Mouse (Mus musculus) kidney, adult 2 months (tissue): ENCODE measurements at regions not wholly inside any gene's neighbourhood (a gene's known extent, or its start where the extent isn't known, plus 50 kb on each side); places are given as distances from the start of the nearest gene placed in this dataset.
A peak's percentile ranks its signal among the peaks of the same experiment; 100 is the strongest.

ENCODE experiments used
- DNase-seq: peaks from one replicate; pipeline ENCODE4 v3.0.0; 2021
- H3K27ac ChIP-seq: fragments of 200-500 bp; 2 replicates; pipeline ENCODE4 v1.5.1; 2012; ENCODE audit warnings: low read depth, low read length, control low read depth, inconsistent platforms; ENCODE audit not compliant: insufficient read depth
- H3K27me3 ChIP-seq: fragments of 200-500 bp; replicated peaks from 2 replicates; pipeline ENCODE4 v1.6.1; 2012; ENCODE audit warnings: mild to moderate bottlenecking, moderate library complexity, low read length, inconsistent platforms; ENCODE audit not compliant: control insufficient read depth, insufficient read depth
- H3K36me3 ChIP-seq: fragments of 200-500 bp; 2 replicates; pipeline ENCODE4 v1.6.1; 2012; ENCODE audit warnings: mild to moderate bottlenecking, moderate library complexity, low read length, inconsistent platforms; ENCODE audit not compliant: control insufficient read depth, insufficient read depth
- H3K4me1 ChIP-seq: fragments of 200-500 bp; 2 replicates; pipeline ENCODE4 v1.6.1; 2011; ENCODE audit warnings: low read length; ENCODE audit not compliant: control insufficient read depth, insufficient read depth
- H3K4me3 ChIP-seq: fragments of 200-500 bp; 2 replicates; pipeline ENCODE4 v1.5.1; 2011; ENCODE audit warnings: mild to moderate bottlenecking, low read depth, low read length, control low read depth; ENCODE audit not compliant: insufficient read depth
- CTCF ChIP-seq: fragments of 200-500 bp; conservative IDR thresholded peaks from 2 replicates; pipeline ENCODE4 v1.5.1; 2011; ENCODE audit warnings: low read depth, mild to moderate bottlenecking, control low read depth, low read length, moderate library complexity, mixed read lengths; ENCODE audit not compliant: insufficient read depth, insufficient read length
- POLR2A ChIP-seq: fragments of 200-500 bp; IDR thresholded peaks from one replicate; pipeline ENCODE4 v1.6.1; 2011; ENCODE audit warnings: low read depth, low read length, control low read depth
- WGBS: fragments of 180-500 bp; shearing (Covaris S2); methylation state at CpG from one replicate; pipeline ENCODE4 v1.1.7; 2018; 5-methylcytosine and 5-hydroxymethylcytosine counted together

DNA sequence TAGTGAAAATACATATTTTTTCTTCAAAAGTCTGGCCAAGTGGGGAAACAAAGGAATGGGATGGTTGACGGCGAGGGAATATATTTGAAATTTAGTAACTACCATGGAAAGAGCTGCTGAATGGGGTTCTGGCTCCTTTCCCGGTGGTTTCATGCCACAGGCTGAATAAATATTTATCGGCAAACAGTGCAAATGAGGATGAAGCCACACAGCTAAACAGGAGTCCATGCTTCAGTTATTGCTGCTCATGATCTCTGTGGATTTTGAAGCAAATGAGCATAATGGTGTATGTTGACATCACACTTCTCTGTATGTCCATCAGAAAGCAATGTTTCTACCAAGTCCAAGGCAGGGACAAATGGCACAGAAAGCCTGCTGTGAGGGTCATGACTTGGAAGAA lies 3580.6 kb upstream of the Gm7489 start:
- no peak for TF ChIP-seq POLR2A
- no peak for TF ChIP-seq CTCF
- H3K4me1 ChIP-seq: no peaks in the 10 kb centered on the region
- no peak for DNase-seq
- 84% methylated on average over 4 of the region's 4 CpGs for WGBS
- no peak overlapping the region for H3K27ac ChIP-seq
- H3K36me3 ChIP-seq: no peaks in the 10 kb centered on the region
- no peak overlapping the region for H3K4me3 ChIP-seq
- H3K27me3 ChIP-seq: no peaks in the 10 kb centered on the region

DNA sequence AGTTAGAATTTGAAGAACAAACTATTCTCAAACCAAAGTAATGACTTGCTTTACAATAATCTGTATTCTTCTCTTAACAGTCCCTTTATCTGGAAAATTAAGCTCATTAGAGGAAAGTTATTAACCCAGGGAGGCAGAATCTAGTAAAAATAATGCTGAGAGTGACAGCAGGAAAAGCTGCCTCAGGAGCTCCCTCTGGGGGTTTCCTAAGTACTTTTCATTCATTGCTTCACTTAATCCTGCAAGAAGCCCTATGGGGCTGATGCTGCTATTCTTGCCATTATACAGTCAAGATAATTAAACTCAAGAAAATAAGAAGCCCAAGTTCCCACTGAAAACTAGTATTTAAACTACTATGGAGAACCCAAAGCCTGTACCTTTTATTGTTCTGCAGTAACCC lies 3563.9 kb upstream of the Gm7489 start:
- Histone ChIP-seq H3K4me3 (no peak overlapping the region), H3K4me1 (no peaks in the 10 kb centered on the region), H3K36me3 (no peaks in the 10 kb centered on the region), H3K27me3 (no peaks in the 10 kb centered on the region; the same call in 1 of the 2 replicates), H3K27ac (no peak overlapping the region)
- peak; percentile 2 for DNase-seq
- TF ChIP-seq CTCF (peak; percentile 22; the same call in 1 of the 2 replicates), POLR2A (no peak)

DNA sequence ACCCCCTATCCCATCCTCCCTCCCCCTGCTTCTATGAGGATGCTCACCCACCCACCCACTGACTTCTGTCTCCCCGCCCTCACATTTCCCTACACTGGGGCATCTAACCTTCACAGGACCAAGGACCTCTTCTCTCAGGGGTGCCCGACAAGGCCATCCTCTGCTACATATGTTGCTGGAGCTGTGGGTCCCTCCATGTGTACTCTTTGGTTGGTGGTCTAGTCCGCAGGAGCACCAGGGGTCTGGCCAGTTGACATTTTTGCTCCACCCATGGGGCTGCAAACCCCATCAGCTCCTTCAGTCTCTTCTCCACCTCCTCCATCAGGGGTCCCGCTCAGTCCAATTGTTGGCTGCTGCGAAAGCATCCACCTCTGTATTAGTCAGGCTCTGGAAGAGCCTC lies 3539.2 kb upstream of the Gm7489 start:
- 93% methylated on average over 5 of the region's 5 CpGs for WGBS
- H3K4me1 ChIP-seq: no peaks in the 10 kb centered on the region
- no peaks in the 10 kb centered on the region; the same call in 1 of the 2 replicates for H3K27me3 ChIP-seq
- H3K27ac ChIP-seq: no peak overlapping the region
- no peak overlapping the region for H3K4me3 ChIP-seq
- no peak for DNase-seq
- no peak for TF ChIP-seq POLR2A
- no peak for TF ChIP-seq CTCF
- no peaks in the 10 kb centered on the region for H3K36me3 ChIP-seq

DNA sequence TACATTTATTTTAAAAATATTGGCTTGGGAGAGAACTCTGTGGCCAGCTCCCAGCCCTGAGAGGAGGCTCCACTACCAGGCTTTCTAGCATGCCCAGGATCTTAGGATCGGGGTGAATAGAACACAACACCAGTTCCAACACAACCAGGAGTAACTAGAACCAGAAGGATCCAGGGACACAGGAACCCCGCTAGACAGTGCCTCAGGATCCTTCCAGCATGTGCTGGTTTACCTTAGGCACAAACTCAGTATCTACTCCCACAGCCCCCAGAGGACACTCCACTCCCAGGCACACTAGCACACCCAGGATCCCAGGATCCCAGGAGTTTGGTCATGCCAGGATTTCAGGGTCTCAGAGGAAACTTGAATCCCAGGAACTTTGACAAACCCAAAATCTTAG lies 3537.8 kb upstream of the Gm7489 start:
- no peak for DNase-seq
- Histone ChIP-seq H3K27ac (no peak overlapping the region), H3K4me1 (no peaks in the 10 kb centered on the region), H3K4me3 (no peak overlapping the region), H3K27me3 (no peaks in the 10 kb centered on the region; the same call in 1 of the 2 replicates), H3K36me3 (no peaks in the 10 kb centered on the region)
- TF ChIP-seq CTCF: no peak
- no peak for TF ChIP-seq POLR2A
- whole genome bisulfite sequencing: 86% methylated on average over 2 of the region's 2 CpGs

DNA sequence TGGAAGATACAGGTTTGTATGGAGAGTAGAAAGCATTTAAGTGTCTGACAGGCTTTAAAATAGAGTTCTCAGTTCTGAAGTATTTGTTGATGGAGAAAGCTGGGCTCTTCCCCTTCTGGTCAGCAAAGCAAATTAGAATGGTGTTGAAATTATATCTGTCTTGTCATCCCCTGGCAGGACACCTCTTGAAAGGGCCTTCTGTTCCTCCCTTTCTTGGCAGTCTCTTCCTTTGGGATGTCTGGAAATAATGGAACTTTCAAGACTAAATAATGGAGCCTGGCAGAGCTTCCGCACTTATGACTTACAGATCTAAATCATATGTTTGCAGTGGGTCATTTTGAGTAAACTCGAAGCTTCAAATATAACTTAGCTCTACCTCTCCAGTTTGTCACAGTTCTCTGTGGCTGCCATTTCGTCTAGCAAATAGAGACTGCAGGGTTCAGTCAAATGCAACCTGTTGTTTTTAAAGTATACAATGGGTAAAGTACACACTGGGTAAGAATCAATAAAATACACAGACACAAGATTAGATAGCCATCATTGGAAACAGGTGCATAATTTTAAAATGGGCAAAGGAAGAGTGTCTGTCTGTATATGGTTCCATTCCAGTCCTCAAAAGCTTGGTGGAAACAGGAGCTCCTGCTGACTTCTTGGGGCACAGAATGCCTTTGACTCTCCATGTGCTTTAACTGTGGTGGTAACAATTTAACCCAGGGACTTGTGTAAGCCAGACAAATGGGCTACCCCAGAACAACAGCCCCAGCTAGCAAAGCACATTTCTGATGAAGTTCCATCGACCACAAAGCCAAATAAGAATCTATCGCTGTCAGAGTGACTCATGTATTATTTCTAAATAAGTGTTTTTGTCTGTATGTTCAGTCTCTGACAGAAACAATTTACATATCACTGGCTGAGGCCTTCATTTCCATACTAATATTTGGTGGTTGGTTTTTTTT lies 3524.4 kb upstream of the Gm7489 start:
- Histone ChIP-seq H3K4me1 (0 out of 2 replicates have a peak, but pooled peaks cover 3% of the 10 kb centered on the region), H3K4me3 (no peak overlapping the region), H3K27me3 (no peaks in the 10 kb centered on the region), H3K27ac (no peak overlapping the region), H3K36me3 (no peaks in the 10 kb centered on the region)
- DNase-seq: no peak
- 88% methylated on average over 5 of the region's 5 CpGs for WGBS
- TF ChIP-seq POLR2A (no peak), CTCF (no peak)

DNA sequence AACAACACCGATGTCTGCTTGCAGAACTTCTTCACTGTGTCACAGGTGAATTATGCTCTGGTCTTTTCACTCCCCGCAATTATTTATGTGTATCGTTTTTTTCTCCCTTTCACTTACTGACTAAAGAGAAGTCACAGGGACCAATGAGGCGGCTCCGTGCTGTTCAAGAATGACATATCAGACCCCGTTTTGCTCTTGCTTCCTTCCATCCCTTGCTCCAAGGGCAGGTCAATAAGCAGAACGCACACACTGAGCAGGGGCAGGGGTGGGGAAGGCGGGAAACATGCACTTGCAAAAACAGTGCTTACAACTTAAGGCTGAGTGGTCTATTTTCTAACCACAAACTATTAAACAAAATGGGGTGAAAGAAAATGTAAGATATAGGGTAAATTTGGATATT lies 3523.4 kb upstream of the Gm7489 start:
- no peaks in the 10 kb centered on the region for H3K27me3 ChIP-seq
- H3K4me1 ChIP-seq: 0 out of 2 replicates have a peak, but pooled peaks cover 3% of the 10 kb centered on the region
- TF ChIP-seq CTCF (no peak), POLR2A (no peak)
- H3K4me3 ChIP-seq: no peak overlapping the region
- H3K36me3 ChIP-seq: no peaks in the 10 kb centered on the region
- no peak for DNase-seq
- no peak overlapping the region for H3K27ac ChIP-seq
- WGBS: 48% methylated on average over 8 of the region's 8 CpGs

DNA sequence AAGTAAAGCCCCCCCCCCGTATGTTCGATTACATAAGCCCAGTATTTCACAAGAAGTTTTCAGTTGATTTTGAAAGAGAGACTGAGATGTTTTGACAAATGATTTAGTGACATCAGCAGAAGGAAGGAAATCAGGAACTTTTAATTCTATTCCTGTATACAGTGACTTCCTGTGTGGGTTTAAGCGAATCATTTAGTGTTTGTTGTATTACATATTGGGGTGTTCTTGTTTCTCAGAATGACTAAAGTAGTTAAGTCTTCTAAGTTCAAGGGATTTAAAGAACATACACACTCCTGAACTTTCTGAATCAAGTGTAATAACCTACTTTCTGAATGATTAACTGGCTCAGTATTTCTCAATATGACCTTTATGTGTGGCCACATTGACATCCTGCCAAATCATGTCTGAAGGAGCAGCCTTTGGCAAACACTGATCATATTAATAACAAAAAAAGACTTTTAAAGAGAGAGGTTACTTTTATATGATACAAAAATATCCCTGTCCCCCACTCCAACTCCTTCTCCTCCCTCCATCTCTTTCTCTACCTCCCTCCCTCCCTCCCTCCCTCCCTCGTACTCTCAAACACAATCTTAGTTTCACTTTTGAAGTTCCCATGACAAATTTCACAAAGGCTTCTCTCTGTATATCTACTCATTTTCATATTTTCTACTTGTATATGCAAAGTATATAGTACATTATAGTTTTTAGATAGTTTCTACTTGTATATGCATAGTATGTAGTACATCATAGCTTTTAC lies 3522.8 kb upstream of the Gm7489 start:
- H3K4me3 ChIP-seq: no peak overlapping the region
- no peaks in the 10 kb centered on the region for H3K27me3 ChIP-seq
- 0 out of 2 replicates have a peak, but pooled peaks cover 3% of the 10 kb centered on the region for H3K4me1 ChIP-seq
- DNase-seq: peak; percentile 12
- 57% methylated on average over 4 of the region's 4 CpGs for WGBS
- no peaks in the 10 kb centered on the region for H3K36me3 ChIP-seq
- no peak overlapping the region for H3K27ac ChIP-seq
- TF ChIP-seq POLR2A: no peak
- no peak for TF ChIP-seq CTCF
